Mouse (Mus musculus): ENCODE data around the gene Gmeb1.

GRCm38 (mm10) chr4:132301965-132302938 lies 40.9 kb upstream of the Gmeb1 start:
- no peak for TF ChIP-seq GATA1 (IDR thresholded peaks at IDR 0.05; ENCODE audit: low read length)
- no peak for TF ChIP-seq TAL1 (IDR thresholded peaks at IDR 0.05; ENCODE audit: low read length)
